Mouse (Mus musculus): ENCODE results near the gene Zfp3.
"Not testable (repeated sequence)": the region's sequence is repeated elsewhere in the genome, so short reads cannot be mapped to it uniquely, and the experiment has no call there.

Zfp3 gene

GRCm38 (mm10) chr11:70755645-70756044 is 8.4 kb upstream of the Zfp3 start:
- peak; percentile 83 for DNase-seq (ENCODE audit: low read depth, low spot score)

DNA sequence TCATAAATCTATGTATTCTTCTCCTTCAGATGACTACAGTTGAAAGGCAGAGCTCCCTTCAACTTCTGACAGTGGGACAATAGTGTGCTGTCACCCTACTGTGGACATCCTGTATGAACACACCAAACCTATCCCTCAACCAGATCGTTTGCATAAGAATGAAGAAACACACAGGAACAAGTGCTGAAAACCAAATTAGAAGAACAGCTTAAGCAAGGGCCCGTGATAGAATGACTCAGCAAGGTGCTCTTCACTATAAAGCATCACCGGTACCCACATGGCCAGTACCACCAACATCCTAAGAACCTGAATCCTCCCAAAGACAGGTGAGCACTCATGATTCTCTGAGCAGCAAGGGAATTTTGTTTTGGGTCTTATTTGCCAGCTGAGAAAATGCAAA is 3.6 kb upstream of the Zfp3 start:
- DNase-seq (ENCODE audit: low read depth, low spot score) = not testable (repeated sequence)

DNA sequence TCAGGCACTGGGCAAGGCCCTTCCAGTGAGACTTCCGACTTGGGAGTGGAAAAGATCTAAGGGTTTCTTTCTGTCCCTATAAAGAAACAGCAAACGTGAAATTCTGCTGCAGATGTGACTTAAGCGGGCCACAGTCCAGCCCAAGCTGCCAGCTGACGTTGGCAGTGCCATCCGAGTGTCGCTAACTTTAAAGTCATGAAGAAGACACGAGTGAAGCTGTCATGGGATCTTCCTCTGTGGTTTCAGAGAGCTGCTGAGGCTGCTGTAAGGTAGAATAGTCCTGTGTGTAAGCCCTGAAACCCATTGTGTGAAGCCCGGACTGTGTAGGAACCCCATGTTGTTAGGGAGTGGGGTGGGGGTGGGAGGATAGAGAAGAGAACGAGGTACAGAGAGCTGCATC is 1.4 kb upstream of the Zfp3 start:
- no peak for DNase-seq (ENCODE audit: low read depth, low spot score)

- no peak for DNase-seq (ENCODE audit: low read depth, low spot score)
These were observed 450 bp upstream of the Zfp3 start for GRCm38 (mm10) chr11:70763582-70763935.

- DNase-seq (ENCODE audit: low read depth, low spot score) = no peak
These were observed 1.9 kb downstream of the Zfp3 start for GRCm38 (mm10) chr11:70765776-70766445.

- DNase-seq (ENCODE audit: low read depth, low spot score) = no peak
These were observed 6.8 kb downstream of the Zfp3 start for GRCm38 (mm10) chr11:70770804-70771203.

GRCm38 (mm10) chr11:70776830-70777571 is 13.0 kb downstream of the Zfp3 start:
- DNase-seq (ENCODE audit: low read depth, low spot score) = peak; percentile 73

GRCm38 (mm10) chr11:70777634-70778033 is 13.6 kb downstream of the Zfp3 start:
- DNase-seq (ENCODE audit: low read depth, low spot score) = no peak

DNA sequence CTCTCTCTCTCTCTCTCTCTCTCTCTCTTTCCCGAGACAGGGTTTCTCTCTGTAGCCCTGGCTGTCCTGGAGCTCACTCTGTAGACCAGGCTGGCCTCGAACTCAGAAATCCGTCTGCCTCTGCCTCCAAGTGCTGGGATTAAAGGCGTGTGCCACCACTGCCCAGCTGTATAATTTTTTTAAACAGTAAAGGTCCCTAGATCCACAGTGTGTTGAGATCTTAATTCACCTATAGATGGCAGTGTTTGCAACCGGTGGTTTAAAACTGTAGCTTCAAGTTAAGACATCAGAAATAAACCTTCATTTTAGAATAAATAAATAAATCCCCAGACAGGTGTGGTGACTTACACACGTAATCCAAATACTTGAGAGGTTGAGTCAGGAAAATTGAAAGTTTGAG is 14.0 kb downstream of the Zfp3 start:
- DNase-seq (ENCODE audit: low read depth, low spot score) = peak; percentile 78

DNA sequence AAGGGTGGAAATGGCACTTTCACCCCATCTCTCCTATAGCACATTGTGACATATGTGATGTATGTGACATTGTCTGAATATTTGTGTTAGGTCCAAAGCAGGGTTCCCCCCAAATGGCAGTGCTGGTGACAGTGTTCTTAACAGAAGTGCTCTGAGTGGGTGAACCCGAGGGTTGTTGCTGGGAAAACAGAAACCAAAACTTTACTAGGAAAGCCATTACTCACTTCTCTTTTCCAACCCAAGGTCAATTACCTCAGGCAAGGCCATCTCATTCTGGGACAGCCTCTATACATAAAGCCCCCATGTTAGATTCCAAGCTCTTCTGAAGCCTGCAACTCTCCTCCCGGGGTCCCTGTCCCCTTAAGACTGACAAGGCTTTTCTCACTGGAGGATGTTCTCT is 21.9 kb downstream of the Zfp3 start:
- no peak for DNase-seq (ENCODE audit: low read depth, low spot score)

- DNase-seq (ENCODE audit: low read depth, low spot score) = no peak
These were observed 23.0 kb downstream of the Zfp3 start for GRCm38 (mm10) chr11:70787052-70787451.

GRCm38 (mm10) chr11:70788972-70789655 is 25.1 kb downstream of the Zfp3 start:
- no peak for DNase-seq (ENCODE audit: low read depth, low spot score)

DNA sequence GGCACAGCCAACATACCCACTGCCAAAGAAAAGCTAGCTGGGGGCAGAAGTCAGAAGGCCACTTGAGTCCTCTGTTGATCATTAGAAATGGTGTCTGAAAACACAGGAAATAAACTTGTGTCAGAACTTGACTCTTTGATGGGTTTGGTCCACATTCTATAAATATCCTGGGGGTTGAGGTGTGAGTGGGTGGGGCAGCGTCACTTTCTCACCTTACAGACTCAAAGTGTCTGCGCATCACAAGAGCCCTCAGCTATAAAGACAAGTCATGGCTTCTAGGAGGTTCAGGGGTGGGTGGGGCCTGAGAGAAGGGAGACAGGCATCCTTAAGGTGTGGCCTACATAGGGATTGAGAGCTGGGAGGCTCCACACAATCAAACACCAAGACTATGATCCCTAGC is 26.4 kb downstream of the Zfp3 start:
- no peak for DNase-seq (ENCODE audit: low read depth, low spot score)

DNA sequence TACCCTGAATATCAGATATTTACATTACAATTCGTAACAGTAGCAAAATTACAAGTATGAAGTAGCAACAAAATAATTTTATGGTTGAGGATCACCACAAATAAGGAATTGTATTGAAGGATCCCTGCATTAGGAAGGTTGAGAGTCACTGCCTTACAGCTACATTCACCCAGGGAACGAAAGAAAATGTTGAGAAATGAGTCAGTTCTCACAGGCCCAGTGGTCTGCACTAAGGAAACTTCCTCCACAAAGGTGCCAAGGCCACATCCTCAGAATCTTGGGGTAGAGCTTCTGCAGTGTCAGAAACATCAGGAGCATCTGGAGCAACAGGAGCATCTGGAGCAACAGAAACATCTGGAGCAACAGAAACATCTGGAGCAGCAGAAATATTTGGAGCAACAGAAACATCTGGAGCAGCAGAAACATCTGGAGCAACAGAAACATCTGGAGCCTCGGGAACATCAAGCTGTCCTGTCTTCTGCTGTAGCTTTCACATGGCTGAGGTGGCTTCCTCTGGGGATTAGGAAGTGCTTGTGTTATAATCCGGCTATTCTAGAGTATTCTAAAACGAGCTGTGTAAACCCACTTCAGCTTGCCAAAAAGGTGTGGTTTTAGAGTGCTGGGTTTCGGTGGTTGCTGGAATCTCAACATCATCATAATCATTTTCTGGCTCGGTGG is 27.0 kb downstream of the Zfp3 start:
- no peak for DNase-seq (ENCODE audit: low read depth, low spot score)

DNA sequence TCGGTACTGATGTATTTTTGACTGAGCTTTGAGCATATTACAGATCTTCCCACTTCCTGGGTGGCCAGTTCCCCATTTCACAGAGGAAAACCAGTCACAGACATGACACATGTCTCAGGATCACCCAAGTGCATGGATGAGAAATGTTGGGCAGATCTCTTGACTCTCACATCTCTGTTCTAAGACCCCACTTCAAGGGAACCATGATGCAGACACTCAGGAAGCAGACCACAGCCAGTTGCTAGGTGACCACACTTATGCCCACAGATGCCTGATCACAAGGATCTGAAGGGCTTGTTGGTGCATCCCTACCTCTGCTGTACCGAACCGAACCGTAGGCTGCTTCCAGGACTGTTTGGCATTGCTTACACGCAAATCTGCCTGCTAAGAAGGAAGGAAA is 27.7 kb downstream of the Zfp3 start:
- DNase-seq (ENCODE audit: low read depth, low spot score) = no peak

GRCm38 (mm10) chr11:70792409-70792808 is 28.4 kb downstream of the Zfp3 start:
- peak; percentile 24 for DNase-seq (ENCODE audit: low read depth, low spot score)

- DNase-seq (ENCODE audit: low read depth, low spot score) = no peak
These were observed 38.3 kb downstream of the Zfp3 start for GRCm38 (mm10) chr11:70802208-70802864.

- DNase-seq (ENCODE audit: low read depth, low spot score) = no peak
These were observed 38.9 kb downstream of the Zfp3 start for GRCm38 (mm10) chr11:70802865-70803261.

GRCm38 (mm10) chr11:70803711-70804200 is 39.7 kb downstream of the Zfp3 start:
- no peak for DNase-seq (ENCODE audit: low read depth, low spot score)

DNA sequence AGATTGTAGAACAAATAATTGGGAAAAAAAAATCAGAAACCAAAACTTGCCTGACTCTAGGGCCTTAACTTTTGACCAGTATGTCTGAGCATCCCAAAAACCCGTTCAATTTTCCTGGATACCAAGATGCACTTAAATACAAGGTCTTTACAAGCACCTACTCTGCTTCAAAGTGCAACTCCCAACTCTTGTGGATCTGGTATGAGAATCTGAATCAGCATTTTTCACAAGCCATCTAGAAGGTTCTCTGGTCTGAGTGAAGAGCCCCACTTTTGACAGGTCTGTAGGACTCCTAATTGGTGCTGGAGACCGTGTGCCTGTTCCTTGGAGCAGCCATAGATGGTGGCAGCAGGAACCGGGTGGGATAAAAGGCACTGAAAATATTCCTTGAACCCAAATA is 40.4 kb downstream of the Zfp3 start:
- DNase-seq (ENCODE audit: low read depth, low spot score) = no peak

- no peak for DNase-seq (ENCODE audit: low read depth, low spot score)
These were observed 41.7 kb downstream of the Zfp3 start for GRCm38 (mm10) chr11:70805641-70806175.

Measured in 3T3-L1 (cell line).